Mouse (Mus musculus) adrenal gland, adult (tissue): Measurements from ENCODE around the gene Hnrnpl.

ENCODE experiments used
- DNase-seq, 2 experiments: peaks; one replicate each; pipeline ENCODE4 v3.0.0; 2022 to 2023; ENCODE audit warnings: low spot score in 1 of 2; ENCODE audit not compliant: inconsistent age in 2 of 2

Hnrnpl gene

GRCm38 (mm10) chr7:28811640-28812275 lies 3.4 kb downstream of the Hnrnpl start:
- peak; percentile 15 to 67 for DNase-seq

GRCm38 (mm10) chr7:28812436-28812835 lies 4.1 kb downstream of the Hnrnpl start:
- peak; percentile 51 to 76 for DNase-seq

- peak; percentile 15 to 60 for DNase-seq
Measured at GRCm38 (mm10) chr7:28812949-28813348, 4.6 kb downstream of the Hnrnpl start.

- no peak for DNase-seq
Measured at GRCm38 (mm10) chr7:28814306-28815034, 6.1 kb downstream of the Hnrnpl start.

GRCm38 (mm10) chr7:28815230-28815629 lies 6.9 kb downstream of the Hnrnpl start:
- DNase-seq, result no peak

- DNase-seq, result peak; percentile 25 to 47
Measured at GRCm38 (mm10) chr7:28816201-28816600, 7.9 kb downstream of the Hnrnpl start.

GRCm38 (mm10) chr7:28816920-28817319 lies 8.6 kb downstream of the Hnrnpl start:
- DNase-seq, result no peak

- DNase-seq, result peak in 1 of 2 experiments; percentile 46
Measured at GRCm38 (mm10) chr7:28817524-28817923, 9.2 kb downstream of the Hnrnpl start.

- no peak for DNase-seq
Measured at GRCm38 (mm10) chr7:28817957-28818356, 9.6 kb downstream of the Hnrnpl start.

- DNase-seq, result peak in 1 of 2 experiments; percentile 33
Measured at GRCm38 (mm10) chr7:28818436-28818835, 10.1 kb downstream of the Hnrnpl start.

- no peak for DNase-seq
Measured at GRCm38 (mm10) chr7:28818861-28819452, 10.6 kb downstream of the Hnrnpl start.

- no peak for DNase-seq
Measured at GRCm38 (mm10) chr7:28819571-28819970, 11.2 kb downstream of the Hnrnpl start.

- DNase-seq, result peak; percentile 70 to 75
Measured at GRCm38 (mm10) chr7:28820358-28821260, 12.3 kb downstream of the Hnrnpl start.

- peak; percentile 76 to 83 for DNase-seq
Measured at GRCm38 (mm10) chr7:28821261-28821831, 13.0 kb downstream of the Hnrnpl start.

GRCm38 (mm10) chr7:28822556-28822955 lies 14.2 kb downstream of the Hnrnpl start:
- DNase-seq, result peak in 1 of 2 experiments; percentile 45

GRCm38 (mm10) chr7:28822993-28823903 lies 14.9 kb downstream of the Hnrnpl start:
- DNase-seq, result peak in 1 of 2 experiments; percentile 57

- DNase-seq, result no peak
Measured at GRCm38 (mm10) chr7:28823932-28824331, 15.6 kb downstream of the Hnrnpl start.

GRCm38 (mm10) chr7:28824941-28825685 lies 16.8 kb downstream of the Hnrnpl start, which contains the start of gene Ech1:
Gene Ech1, plus strand, starts transcription at chr7:28825217.
- peak; percentile 94 to 98 for DNase-seq
